In genomic region chr17:14167594-14167993, GRCm38 (mm10) we compare ENCODE assay signal across 15 mouse cellular contexts. TPM values are rescaled to one million over a fixed set of nuclear protein-coding genes. Genes with fewer than 3 reads are reported as not detected.
DNase-seq lines count a peak whose midpoint lies in the region; ATAC-seq and TF ChIP-seq lines count a peak whose summit lies in the region.
"Had no signal": no experiment of that assay in that cellular context is flagged by ENCODE, and none has a peak within 500 bp of the region (broad histone marks: within the 10 kb centered on the region; RNA-seq: fewer than 3 reads in every experiment).

No protein-coding gene starts in this region.

- H3K4me1 ChIP-seq in lung, embryonic 14.5 days (ENCODE audit: insufficient read depth): peaks cover 33% of the 10 kb centered on the region
- H3K4me1 ChIP-seq in intestine, embryonic 16.5 days (ENCODE audit: control insufficient read depth, insufficient read depth, low read length): peaks cover 49% of the 10 kb centered on the region
- H3K4me1 ChIP-seq in neural tube, embryonic 15.5 days: peaks cover 30% of the 10 kb centered on the region

- no peak for TF ChIP-seq CTCF in lung, embryonic 14.5 days (IDR thresholded peaks at IDR 0.05; ENCODE audit: low read depth)

- H3K27me3 ChIP-seq in lung, embryonic 14.5 days (ENCODE audit: insufficient read depth, low read length): no peaks in the 10 kb centered on the region
- H3K27me3 ChIP-seq in intestine, embryonic 16.5 days (replicated peaks; ENCODE audit: control insufficient read depth, insufficient read depth, low read length): no peaks in the 10 kb centered on the region
- H3K27me3 ChIP-seq in neural tube, embryonic 15.5 days (replicated peaks): 0 out of 2 replicates have a peak, but pooled peaks cover 5% of the 10 kb centered on the region
- H3K27me3 ChIP-seq: embryonic facial prominence, embryonic 13.5 days; forebrain, embryonic 15.5 days; hindbrain, embryonic 15.5 days had no signal

- no peak overlapping the region for H3K9ac ChIP-seq in lung, embryonic 14.5 days
- H3K9ac ChIP-seq in intestine, embryonic 16.5 days (ENCODE audit: low read depth, low read length): no peak overlapping the region
- no peak overlapping the region for H3K9ac ChIP-seq in neural tube, embryonic 15.5 days (replicated peaks)
- H3K9ac ChIP-seq: embryonic facial prominence, embryonic 13.5 days; forebrain, embryonic 15.5 days; hindbrain, embryonic 15.5 days; liver, embryonic 14.5 days had no signal

- no peak overlapping the region for H3K4me2 ChIP-seq in lung, embryonic 14.5 days
- H3K4me2 ChIP-seq in intestine, embryonic 16.5 days (ENCODE audit: low read depth, low read length): no peak overlapping the region
- no peak overlapping the region for H3K4me2 ChIP-seq in neural tube, embryonic 15.5 days
- H3K4me2 ChIP-seq: embryonic facial prominence, embryonic 13.5 days; forebrain, embryonic 15.5 days; hindbrain, embryonic 15.5 days had no signal

- no peak for ATAC-seq in lung, embryonic 14.5 days (ENCODE audit: insufficient read depth)
- peak; percentile 37 for ATAC-seq in intestine, embryonic 16.5 days
- peak; percentile 12; the same call in 1 of the 2 replicates for ATAC-seq in neural tube, embryonic 15.5 days (ENCODE audit: low FRiP score)
- ATAC-seq: forebrain, embryonic 15.5 days had no signal

- WGBS in lung, embryonic 14.5 days: 58% methylated on average over 5 of the region's 5 CpGs
- 52% methylated on average over 5 of the region's 5 CpGs for WGBS in intestine, embryonic 16.5 days
- 47% methylated on average over 5 of the region's 5 CpGs for WGBS in neural tube, embryonic 15.5 days

- intact Hi-C loops in heart, postnatal 25 days (cut with DNase I): no loop called here

- H3K4me3 ChIP-seq in lung, embryonic 14.5 days (ENCODE audit: low read depth, low read length): no peak overlapping the region
- no peak overlapping the region for H3K4me3 ChIP-seq in intestine, embryonic 16.5 days (ENCODE audit: low read length)
- no peak overlapping the region for H3K4me3 ChIP-seq in neural tube, embryonic 15.5 days (replicated peaks)
- H3K4me3 ChIP-seq: embryonic facial prominence, embryonic 13.5 days; forebrain, embryonic 15.5 days; hindbrain, embryonic 15.5 days had no signal

- no peaks in the 10 kb centered on the region for H3K9me3 ChIP-seq in lung, embryonic 14.5 days (ENCODE audit: low read depth, low read length)
- no peaks in the 10 kb centered on the region for H3K9me3 ChIP-seq in intestine, embryonic 16.5 days (ENCODE audit: control insufficient read depth, low read length)
- no peaks in the 10 kb centered on the region for H3K9me3 ChIP-seq in neural tube, embryonic 15.5 days (replicated peaks)
- H3K9me3 ChIP-seq: embryonic facial prominence, embryonic 13.5 days; forebrain, embryonic 15.5 days; hindbrain, embryonic 15.5 days had no signal

- no peaks in the 10 kb centered on the region for H3K36me3 ChIP-seq in lung, embryonic 14.5 days (ENCODE audit: insufficient read depth)
- no peaks in the 10 kb centered on the region for H3K36me3 ChIP-seq in intestine, embryonic 16.5 days (ENCODE audit: control insufficient read depth, insufficient read depth, low read length)
- no peaks in the 10 kb centered on the region for H3K36me3 ChIP-seq in neural tube, embryonic 15.5 days
- H3K36me3 ChIP-seq: embryonic facial prominence, embryonic 13.5 days; forebrain, embryonic 15.5 days; hindbrain, embryonic 15.5 days had no signal

- H3K27ac ChIP-seq in lung, embryonic 14.5 days (ENCODE audit: low read depth): no peak overlapping the region
- no peak overlapping the region for H3K27ac ChIP-seq in intestine, embryonic 16.5 days (ENCODE audit: low read length)
- H3K27ac ChIP-seq in neural tube, embryonic 15.5 days (replicated peaks): no peak overlapping the region
- H3K27ac ChIP-seq: embryonic facial prominence, embryonic 13.5 days; forebrain, embryonic 15.5 days; hindbrain, embryonic 15.5 days; liver, embryonic 14.5 days had no signal

- peak; percentile 82 for DNase-seq in heart, adult 11 months
- DNase-seq in heart, postnatal 25 days (ENCODE audit: low spot score): no peak
- peak; percentile 48 for DNase-seq in lung, embryonic 14.5 days
- DNase-seq in lung, postnatal 4 days: no peak
- DNase-seq in gastrocnemius, adult 8-10 months (ENCODE audit: low spot score in 2 of 2): no peak
- DNase-seq: right cerebral cortex, adult 18-20 months; thymus, postnatal 14 days had no signal

RNA-seq across cellular contexts. Expression of gene Dact2, which starts 36.5 kb away (rescaled TPM):
- 1 to 10 TPM in 1 of 2 experiments, under 1 TPM in 1; 0.92 to 1.8 TPM for total RNA-seq in heart, postnatal 25 days (2021)
- polyA plus RNA-seq in lung, embryonic 14.5 days (2014; fragmentation: Nextera tagmentation; extraction: Ambion mirVana): 4.2 and 7.5 TPM in 2 replicates
- 4.5 and 5.1 TPM in 2 replicates for polyA plus RNA-seq in intestine, embryonic 16.5 days (2015; fragmentation: Nextera tagmentation; extraction: Ambion mirVana)
- 3.7 and 9.1 TPM in 2 replicates for polyA plus RNA-seq in neural tube, embryonic 15.5 days (2015; fragmentation: Nextera tagmentation; extraction: Ambion mirVana)
- 1 to 10 TPM; 1.6 to 2.3 (median 1.7) TPM for total RNA-seq in gastrocnemius, adult 8-10 months (2022)
- total RNA-seq: granulocyte monocyte progenitor cell, adult 5-6 weeks; megakaryocyte, adult 5-6 weeks had no signal

Comparison
In these comparisons a context has a peak if more than half of its experiments do, and no peak if none do; other contexts are left out.
1. DNase-seq: peak in heart, adult 11 months (single experiment) and lung, embryonic 14.5 days (single experiment); none in heart, postnatal 25 days (single experiment), lung, postnatal 4 days (0 of 2) and gastrocnemius, adult 8-10 months (0 of 2).